Mouse (Mus musculus) left cerebral cortex, adult 18-20 months (tissue): ENCODE measurements around the gene Tcaf2. TPM values are rescaled to one million over a fixed set of nuclear protein-coding genes. Genes with fewer than 3 reads are reported as not detected.

Experiments used
- DNase-seq, 2 experiments: peaks; one replicate each; pipeline ENCODE4 v3.0.0; 2021 to 2022; ENCODE audit warnings: low spot score in 2 of 2, mixed read lengths in 1 of 2
- total RNA-seq, 2 experiments: library from RNA; stranded (reverse); gene quantifications; 2 replicates each; pipeline ENCODE4 v1.2.3; 2021

Gene Tcaf2
- total RNA-seq, 2 experiments from 2014 or later, result 0.91 to 1.6 TPM

- no peak for DNase-seq
Measured at GRCm38 (mm10) chr6:42577433-42577832, 67.6 kb downstream of the Tcaf2 start.

Other genes with a start within 250 kb of the Tcaf2 start
- not detected for gene Tas2r143, start 245.0 kb downstream of the Tcaf2 start, total RNA-seq
- gene Tas2r135, start 239.8 kb downstream of the Tcaf2 start, total RNA-seq, result not detected
- not detected for gene Tas2r126, start 210.7 kb downstream of the Tcaf2 start, total RNA-seq
- not detected for gene Olfr458, start 180.1 kb downstream of the Tcaf2 start, total RNA-seq
- gene Olfr457, start 168.9 kb downstream of the Tcaf2 start, total RNA-seq, result not detected
- gene Olfr456, start 158.0 kb downstream of the Tcaf2 start, total RNA-seq, result not detected
- gene Olfr455, start 97.7 kb downstream of the Tcaf2 start, total RNA-seq, result not detected
- not detected for gene Tcaf3, start 47.6 kb downstream of the Tcaf2 start, total RNA-seq
- gene Tcaf1, start 64.8 kb upstream of the Tcaf2 start, total RNA-seq, result 100 to 1,000 TPM; 234 TPM
- gene Olfr453, start 94.1 kb upstream of the Tcaf2 start, total RNA-seq, result not detected
- gene Olfr38, start 111.2 kb upstream of the Tcaf2 start, total RNA-seq, result not detected
- gene Olfr452, start 139.8 kb upstream of the Tcaf2 start, total RNA-seq, result not detected
- gene Olfr450, start 166.7 kb upstream of the Tcaf2 start, total RNA-seq, result not detected
- gene Olfr449, start 189.1 kb upstream of the Tcaf2 start, total RNA-seq, result not detected
- not detected for gene Olfr448, start 245.2 kb upstream of the Tcaf2 start, total RNA-seq